Mouse (Mus musculus) liver, adult 2 months (tissue): ENCODE data around the gene Phtf2. TPM values are rescaled to one million over a fixed set of nuclear protein-coding genes. Genes with fewer than 3 reads are reported as not detected.

ENCODE experiments used
- DNase-seq: peaks from one replicate; pipeline ENCODE4 v3.0.0-alpha.2; 2011; ENCODE audit warnings: low read depth, low spot score; ENCODE audit errors: extremely low read depth
- H3K27ac ChIP-seq: fragments of 200-500 bp; replicated peaks from 2 replicates; pipeline ENCODE4 v1.5.1; 2012; ENCODE audit warnings: low read depth, mild to moderate bottlenecking, control low read depth, inconsistent platforms, low read length; ENCODE audit not compliant: insufficient read depth
- H3K27me3 ChIP-seq: fragments of 200-500 bp; 2 replicates; pipeline ENCODE4 v1.6.1; 2012; ENCODE audit warnings: mild to moderate bottlenecking, moderate library complexity, low read length, inconsistent platforms; ENCODE audit not compliant: control insufficient read depth, insufficient read depth
- H3K36me3 ChIP-seq: fragments of 200-500 bp; 2 replicates; pipeline ENCODE4 v1.6.1; 2012; ENCODE audit warnings: low read length, inconsistent platforms; ENCODE audit not compliant: control insufficient read depth, insufficient read depth
- H3K4me1 ChIP-seq: fragments of 200-500 bp; 2 replicates; pipeline ENCODE4 v1.6.1; 2011; ENCODE audit warnings: low read length; ENCODE audit not compliant: control insufficient read depth, insufficient read depth
- H3K4me3 ChIP-seq: fragments of 200-500 bp; 2 replicates; pipeline ENCODE4 v1.5.1; 2011; ENCODE audit warnings: low read depth, mild to moderate bottlenecking, control low read depth, low read length, moderate library complexity; ENCODE audit not compliant: insufficient read depth
- H3K79me2 ChIP-seq: fragments of 200-500 bp; 2 replicates; pipeline ENCODE4 v1.6.1; 2012; ENCODE audit warnings: inconsistent platforms, mild to moderate bottlenecking, low read length, moderate library complexity; ENCODE audit not compliant: control insufficient read depth, insufficient read depth
- H3K9ac ChIP-seq: fragments of 200-500 bp; 2 replicates; pipeline ENCODE4 v1.6.1; 2012; ENCODE audit warnings: low read depth, mild to moderate bottlenecking, control low read depth, inconsistent platforms, low read length
- CTCF ChIP-seq: fragments of 200-500 bp; IDR thresholded peaks from 2 replicates; pipeline ENCODE4 v1.5.1; 2011; ENCODE audit warnings: low read depth, low read length, control low read depth
- POLR2A ChIP-seq: fragments of 200-500 bp; IDR thresholded peaks from 2 replicates; pipeline ENCODE4 v1.6.1; 2011; ENCODE audit warnings: low read length, control low read depth; ENCODE audit not compliant: insufficient read depth; ENCODE audit errors: extremely low read depth
- WGBS: fragments of 180-500 bp; shearing (Covaris S2); methylation state at CpG from one replicate; pipeline ENCODE4 v1.1.7; 2018; 5-methylcytosine and 5-hydroxymethylcytosine counted together
- polyA plus RNA-seq: library from polyadenylated mRNA; depleted of rRNA; stranded (reverse); fragments of >200 nt; gene quantifications from 2 replicates; pipeline ENCODE4 v1.2.3, GENCODE M21; 2012; rRNA removed
- total RNA-seq: library from RNA; depleted of rRNA; stranded (reverse); fragments of >200 nt; gene quantifications from 2 replicates; pipeline ENCODE4 v1.2.3, GENCODE M21; 2014; rRNA removed

The Phtf2 gene
- 6.1 and 6.2 TPM in 2 replicates for total RNA-seq
- 0.80 and 1.2 TPM in 2 replicates for polyA plus RNA-seq

GRCm38 (mm10) chr5:20881915-20882800, at the start of gene Phtf2, which contains the start of gene Tmem60:
Phtf2 (minus strand) TSS chr5:20882124.
Tmem60 (plus strand) TSS chr5:20882191.
- Histone ChIP-seq H3K36me3 (0 out of 2 replicates have a peak, but pooled peaks cover 3% of the 10 kb centered on the region), H3K9ac (peak within 1 kb of the TSS; percentile 97), H3K4me1 (peaks cover 8% of the 10 kb centered on the region; the same call in 1 of the 2 replicates), H3K27ac (peak within 1 kb of the TSS; percentile 91), H3K79me2 (no peaks in the 10 kb centered on the region), H3K27me3 (no peaks in the 10 kb centered on the region), H3K4me3 (peak within 1 kb of the TSS; percentile 93)
- WGBS, result under 1% methylated on average over 94 of the region's 94 CpGs
- TF ChIP-seq CTCF (no peak), POLR2A (peak; percentile 96)
- peak; percentile 93 for DNase-seq

- Histone ChIP-seq H3K79me2 (peaks cover 29% of the 10 kb centered on the region; the same call in 1 of the 2 replicates), H3K36me3 (no peaks in the 10 kb centered on the region), H3K9ac (no peak overlapping the region), H3K4me3 (no peak overlapping the region), H3K4me1 (peaks cover 13% of the 10 kb centered on the region), H3K27me3 (no peaks in the 10 kb centered on the region), H3K27ac (no peak overlapping the region)
- no peak for DNase-seq
- WGBS, result 83% methylated on average over 3 of the region's 3 CpGs
- TF ChIP-seq CTCF (no peak), POLR2A (no peak)
Observed at GRCm38 (mm10) chr5:20931300-20931699, 49.4 kb upstream of the Phtf2 start.

GRCm38 (mm10) chr5:20930430-20930829, 48.5 kb upstream of the Phtf2 start:
- Histone ChIP-seq H3K27ac (no peak overlapping the region), H3K4me3 (no peak overlapping the region), H3K9ac (no peak overlapping the region), H3K36me3 (no peaks in the 10 kb centered on the region), H3K27me3 (no peaks in the 10 kb centered on the region), H3K4me1 (peaks cover 6% of the 10 kb centered on the region), H3K79me2 (peaks cover 26% of the 10 kb centered on the region; the same call in 1 of the 2 replicates)
- TF ChIP-seq POLR2A, result no peak
- no peak for TF ChIP-seq CTCF
- DNase-seq, result no peak

GRCm38 (mm10) chr5:20929669-20930151, 47.8 kb upstream of the Phtf2 start:
- Histone ChIP-seq H3K4me3 (no peak overlapping the region), H3K4me1 (peaks cover 4% of the 10 kb centered on the region), H3K27me3 (no peaks in the 10 kb centered on the region), H3K27ac (no peak overlapping the region), H3K9ac (no peak overlapping the region), H3K36me3 (no peaks in the 10 kb centered on the region), H3K79me2 (peaks cover 24% of the 10 kb centered on the region; the same call in 1 of the 2 replicates)
- 68% methylated on average over 6 of the region's 6 CpGs for WGBS
- TF ChIP-seq POLR2A (no peak), CTCF (no peak)
- no peak for DNase-seq

GRCm38 (mm10) chr5:20925451-20925850, 43.5 kb upstream of the Phtf2 start:
- DNase-seq, result no peak
- H3K27me3 ChIP-seq, result no peaks in the 10 kb centered on the region
- no peak overlapping the region for H3K9ac ChIP-seq
- H3K27ac ChIP-seq, result no peak overlapping the region
- peaks cover 11% of the 10 kb centered on the region; the same call in 1 of the 2 replicates for H3K79me2 ChIP-seq
- H3K4me1 ChIP-seq, result no peaks in the 10 kb centered on the region
- H3K4me3 ChIP-seq, result no peak overlapping the region
- H3K36me3 ChIP-seq, result no peaks in the 10 kb centered on the region
- 73% methylated on average over 3 of the region's 3 CpGs for WGBS
- TF ChIP-seq POLR2A (no peak), CTCF (no peak)
